Mouse (Mus musculus) stomach, postnatal 0 days (tissue): ENCODE results near the gene Sco2. TPM values are rescaled to one million over a fixed set of nuclear protein-coding genes. Genes with fewer than 3 reads are reported as not detected.

Source experiments
- ATAC-seq: fragments of 200-750 bp; cut with Nextera tagmentation; 2 replicates; pipeline ENCODE4 v1.8.0; 2017; ENCODE audit not compliant: low FRiP score, low TSS enrichment
- DNase-seq: peaks from one replicate; pipeline ENCODE4 v3.0.0-alpha.2; 2016; ENCODE audit warnings: low spot score
- H3K27ac ChIP-seq: fragments of 300-500 bp; sonication (generic); replicated peaks from 2 replicates; pipeline ENCODE4 v1.5.1; 2014; ENCODE audit warnings: mild to moderate bottlenecking, control low read depth
- H3K27me3 ChIP-seq: fragments of 300-500 bp; sonication (generic); 2 replicates; pipeline ENCODE4 v1.6.1; 2014; ENCODE audit warnings: low read length; ENCODE audit not compliant: control insufficient read depth, insufficient read depth
- H3K36me3 ChIP-seq: fragments of 300-500 bp; sonication (generic); 2 replicates; pipeline ENCODE4 v1.6.1; 2014; ENCODE audit warnings: low read length, mixed read lengths; ENCODE audit not compliant: control insufficient read depth, insufficient read depth
- H3K4me1 ChIP-seq: fragments of 300-500 bp; sonication (generic); replicated peaks from 2 replicates; pipeline ENCODE4 v1.6.1; 2014; ENCODE audit warnings: antibody characterized with exemption; ENCODE audit not compliant: control insufficient read depth, insufficient read depth
- H3K4me2 ChIP-seq: fragments of 300-500 bp; sonication (generic); replicated peaks from 2 replicates; pipeline ENCODE4 v1.6.1; 2014; ENCODE audit warnings: low read depth, mild to moderate bottlenecking, control low read depth, moderate library complexity
- H3K4me3 ChIP-seq: fragments of 300-500 bp; sonication (generic); 2 replicates; pipeline ENCODE4 v1.5.1; 2014; ENCODE audit warnings: low read depth, low read length, control low read depth
- H3K9ac ChIP-seq: fragments of 300-500 bp; sonication (generic); 2 replicates; pipeline ENCODE4 v1.6.1; 2014; ENCODE audit warnings: mild to moderate bottlenecking, low read length, control low read depth, mixed read lengths
- H3K9me3 ChIP-seq: fragments of 300-500 bp; sonication (generic); 2 replicates; pipeline ENCODE4 v1.6.1; 2016; ENCODE audit warnings: low read length; ENCODE audit not compliant: control insufficient read depth
- CTCF ChIP-seq: IDR thresholded peaks from 2 replicates; pipeline ENCODE4 v1.5.1; 2016; ENCODE audit warnings: antibody characterized with exemption, low read depth, mild to moderate bottlenecking, moderate library complexity
- EP300 ChIP-seq: optimal IDR thresholded peaks from 2 replicates; pipeline ENCODE3; 2016; ENCODE audit warnings: antibody characterized with exemption
- WGBS: fragments of 180-500 bp; shearing (Covaris S2); extraction: QIAGEN DNeasy Blood & Tissue Kit; methylation state at CpG from one replicate; pipeline ENCODE4 v1.1.7; 2014; 5-methylcytosine and 5-hydroxymethylcytosine counted together
- polyA plus RNA-seq: library from polyadenylated mRNA; unstranded; fragments of >200 nt; fragmentation: Nextera tagmentation; extraction: Ambion mirVana; gene quantifications from 2 replicates; pipeline ENCODE4 v1.2.1, GENCODE M21; 2015

Sco2 gene
- polyA plus RNA-seq, 1 experiment from 2014 or later = 6.3 TPM

GRCm38 (mm10) chr15:89354455-89354854 is 19.2 kb downstream of the Sco2 start:
- peak overlapping the region; percentile 58 for H3K4me2 ChIP-seq
- H3K4me3 ChIP-seq = peak overlapping the region; percentile 76
- no peaks in the 10 kb centered on the region for H3K27me3 ChIP-seq
- no peaks in the 10 kb centered on the region for H3K9me3 ChIP-seq
- no peak overlapping the region for H3K27ac ChIP-seq
- TF ChIP-seq CTCF (no peak), EP300 (no peak)
- peaks cover 19% of the 10 kb centered on the region for H3K36me3 ChIP-seq
- peak overlapping the region; percentile 88; the same call in 1 of the 2 replicates for H3K9ac ChIP-seq
- no peak for ATAC-seq
- no peak for DNase-seq
- peaks cover 2% of the 10 kb centered on the region; the same call in 1 of the 2 replicates for H3K4me1 ChIP-seq
- 60% methylated on average over 7 of the region's 7 CpGs for WGBS

- WGBS = 94% methylated on average over 16 of the region's 16 CpGs
- no peak for DNase-seq
- Histone ChIP-seq H3K27ac (no peak overlapping the region), H3K4me1 (peaks cover 2% of the 10 kb centered on the region; the same call in 1 of the 2 replicates), H3K4me2 (no peak overlapping the region), H3K9me3 (no peaks in the 10 kb centered on the region), H3K27me3 (no peaks in the 10 kb centered on the region), H3K9ac (no peak overlapping the region), H3K36me3 (peaks cover 19% of the 10 kb centered on the region), H3K4me3 (no peak overlapping the region)
- no peak for ATAC-seq
- no peak for TF ChIP-seq EP300
- TF ChIP-seq CTCF = no peak
Observed at GRCm38 (mm10) chr15:89353837-89354236, 19.8 kb downstream of the Sco2 start.

DNA sequence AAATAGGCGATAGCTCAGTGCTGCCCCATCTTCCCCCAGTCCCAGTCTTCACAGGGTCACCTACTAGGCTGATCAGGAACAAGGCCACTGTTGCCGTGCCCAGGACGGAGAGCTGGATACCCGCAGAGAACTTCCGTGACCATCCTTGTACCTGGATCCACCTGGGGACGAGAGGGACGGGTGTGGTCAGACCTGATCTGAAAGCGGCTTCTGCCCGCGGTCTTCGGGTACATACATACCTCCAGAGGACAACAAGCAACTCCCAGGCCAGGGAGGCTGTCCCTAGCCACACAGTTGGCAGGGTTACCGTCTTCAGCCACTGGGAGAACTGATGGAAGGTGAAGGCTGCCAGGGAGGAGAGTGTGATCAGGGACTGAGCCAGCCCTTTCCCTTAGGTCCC is 20.9 kb downstream of the Sco2 start:
- 93% methylated on average over 12 of the region's 12 CpGs for WGBS
- Histone ChIP-seq H3K27ac (no peak overlapping the region), H3K9ac (no peak overlapping the region), H3K4me2 (no peak overlapping the region), H3K4me3 (no peak overlapping the region), H3K4me1 (peaks cover 2% of the 10 kb centered on the region; the same call in 1 of the 2 replicates), H3K9me3 (no peaks in the 10 kb centered on the region), H3K36me3 (peaks cover 19% of the 10 kb centered on the region), H3K27me3 (no peaks in the 10 kb centered on the region)
- TF ChIP-seq CTCF (no peak), EP300 (no peak)
- DNase-seq (no peak), ATAC-seq (no peak)

- Histone ChIP-seq H3K9ac (no peak overlapping the region), H3K4me2 (no peak overlapping the region), H3K4me3 (no peak overlapping the region), H3K9me3 (no peaks in the 10 kb centered on the region), H3K27me3 (no peaks in the 10 kb centered on the region), H3K27ac (no peak overlapping the region), H3K4me1 (peaks cover 2% of the 10 kb centered on the region; the same call in 1 of the 2 replicates), H3K36me3 (peaks cover 19% of the 10 kb centered on the region)
- 85% methylated on average over 14 of the region's 14 CpGs for WGBS
- no peak for ATAC-seq
- no peak for DNase-seq
- no peak for TF ChIP-seq CTCF
- TF ChIP-seq EP300 = no peak
Observed at GRCm38 (mm10) chr15:89352054-89352453, 21.6 kb downstream of the Sco2 start.

GRCm38 (mm10) chr15:89351302-89351701 is 22.3 kb downstream of the Sco2 start:
- no peak overlapping the region for H3K9ac ChIP-seq
- ATAC-seq = no peak
- H3K4me3 ChIP-seq = no peak overlapping the region
- DNase-seq = no peak
- H3K4me1 ChIP-seq = peaks cover 2% of the 10 kb centered on the region; the same call in 1 of the 2 replicates
- H3K9me3 ChIP-seq = no peaks in the 10 kb centered on the region
- no peaks in the 10 kb centered on the region for H3K27me3 ChIP-seq
- peaks cover 19% of the 10 kb centered on the region for H3K36me3 ChIP-seq
- WGBS = 86% methylated on average over 15 of the region's 15 CpGs
- TF ChIP-seq EP300 (no peak), CTCF (no peak)
- no peak overlapping the region for H3K27ac ChIP-seq
- no peak overlapping the region for H3K4me2 ChIP-seq

DNA sequence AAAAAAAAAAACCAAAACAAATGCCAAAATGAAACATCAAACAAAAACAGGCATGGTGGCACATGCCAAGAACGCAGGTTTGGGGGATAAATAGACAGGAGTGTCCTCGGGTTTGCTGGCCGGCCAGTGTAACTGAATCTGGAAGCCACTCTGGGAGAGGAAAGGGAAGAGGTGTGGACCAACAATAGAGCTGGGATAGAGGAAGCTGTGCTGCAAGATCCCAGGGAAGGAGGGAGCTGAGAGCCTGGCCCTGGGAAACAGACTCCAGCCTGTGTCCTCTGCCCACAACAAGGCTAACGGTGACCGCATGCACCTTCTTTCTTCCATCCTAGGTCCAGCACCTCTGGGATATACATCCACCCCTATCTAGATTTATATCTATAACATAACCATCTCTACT is 23.2 kb downstream of the Sco2 start:
- Histone ChIP-seq H3K36me3 (peaks cover 19% of the 10 kb centered on the region), H3K27me3 (no peaks in the 10 kb centered on the region), H3K9me3 (no peaks in the 10 kb centered on the region), H3K4me1 (peaks cover 2% of the 10 kb centered on the region; the same call in 1 of the 2 replicates), H3K9ac (no peak overlapping the region), H3K27ac (no peak overlapping the region), H3K4me3 (no peak overlapping the region), H3K4me2 (no peak overlapping the region)
- 76% methylated on average over 5 of the region's 5 CpGs for WGBS
- ATAC-seq (no peak), DNase-seq (no peak)
- TF ChIP-seq CTCF (no peak), EP300 (no peak)
